Mouse (Mus musculus) embryonic fibroblast, embryonic 13.5 days (primary cell): ENCODE data around the gene Ntrk2.

ENCODE experiments used
- CTCF ChIP-seq: IDR thresholded peaks from 2 replicates; pipeline ENCODE4 v1.5.1; 2011; ENCODE audit warnings: mild to moderate bottlenecking, control low read depth, low read length, moderate library complexity, borderline replicate concordance; ENCODE audit not compliant: insufficient read depth
- POLR2A ChIP-seq: IDR thresholded peaks from 2 replicates; pipeline ENCODE4 v1.6.1; 2011; ENCODE audit warnings: low read depth, mild to moderate bottlenecking, control low read depth, low read length, moderate library complexity

DNA sequence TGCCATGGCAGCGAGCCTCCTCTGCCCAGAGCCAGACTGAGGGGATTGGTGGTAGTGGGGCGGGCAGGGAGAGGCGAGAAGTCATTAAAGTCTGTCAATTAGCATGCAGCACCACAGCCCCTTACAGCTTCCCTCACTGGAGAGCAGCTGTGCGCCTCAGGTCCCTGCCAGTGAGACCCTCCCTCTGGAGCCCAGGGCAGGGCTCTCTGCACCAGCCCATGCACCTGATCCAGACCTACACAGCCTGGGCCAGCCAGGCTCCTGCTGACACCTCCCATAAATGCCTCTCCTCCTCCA is 286.4 kb downstream of the Ntrk2 start:
- TF ChIP-seq POLR2A (no peak), CTCF (no peak)
